Mouse (Mus musculus) cerebellum, adult 9-11 months (tissue): Measurements from ENCODE around the gene Olfr1351.
"Not testable (repeated sequence)": the region's sequence is repeated elsewhere in the genome, so short reads cannot be mapped to it uniquely, and the experiment has no call there.

Experiments used
- DNase-seq: peaks from one replicate; pipeline ENCODE4 v3.0.0; 2022

Gene Olfr1351

DNA sequence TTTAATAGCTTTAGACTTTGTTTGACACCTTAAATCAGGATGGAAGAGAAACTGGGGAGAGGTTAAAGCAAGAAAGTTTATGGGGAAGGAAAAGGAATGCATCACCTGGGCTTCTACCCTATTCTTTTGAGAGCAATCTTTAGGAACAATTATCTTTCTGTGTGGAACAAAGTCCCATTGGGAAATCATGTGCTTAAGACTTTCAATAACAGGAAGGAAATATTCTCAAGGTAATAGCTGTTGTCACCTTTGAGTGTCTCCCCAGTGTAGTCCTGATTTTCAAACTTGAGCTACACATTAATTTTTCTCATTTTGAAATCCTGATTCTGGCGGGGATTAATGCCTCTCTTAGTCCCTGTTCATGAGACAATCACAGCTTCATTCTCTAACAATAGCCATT is at the start of gene Olfr1351:
TSS of gene Olfr1351 (plus strand) at position 301 of the 400 bp plus-strand sequence.
- no peak for DNase-seq

DNA sequence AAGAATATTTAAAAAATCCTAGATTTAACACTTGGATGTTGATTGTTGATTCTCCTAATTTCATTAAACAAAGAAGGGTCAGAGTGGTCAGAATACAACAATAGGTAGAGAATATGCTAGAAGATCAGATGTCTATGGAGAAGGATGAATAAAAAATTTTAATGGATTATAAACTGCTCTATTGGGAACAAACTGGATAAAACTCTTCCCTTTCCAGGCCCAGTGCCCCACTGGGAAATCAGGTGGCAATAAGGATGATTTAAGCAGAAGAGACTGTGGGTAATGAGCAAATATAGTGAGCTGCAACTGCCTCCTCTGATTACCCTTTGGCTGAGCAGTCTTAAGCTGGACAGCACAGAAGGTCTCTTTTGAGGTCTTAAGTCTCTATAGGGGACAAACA is 49.3 kb upstream of the Olfr1351 start, which contains the start of gene Olfr1353:
TSS of gene Olfr1353 (plus strand) at position 301 of the 400 bp plus-strand sequence.
- not testable (repeated sequence) for DNase-seq

DNA sequence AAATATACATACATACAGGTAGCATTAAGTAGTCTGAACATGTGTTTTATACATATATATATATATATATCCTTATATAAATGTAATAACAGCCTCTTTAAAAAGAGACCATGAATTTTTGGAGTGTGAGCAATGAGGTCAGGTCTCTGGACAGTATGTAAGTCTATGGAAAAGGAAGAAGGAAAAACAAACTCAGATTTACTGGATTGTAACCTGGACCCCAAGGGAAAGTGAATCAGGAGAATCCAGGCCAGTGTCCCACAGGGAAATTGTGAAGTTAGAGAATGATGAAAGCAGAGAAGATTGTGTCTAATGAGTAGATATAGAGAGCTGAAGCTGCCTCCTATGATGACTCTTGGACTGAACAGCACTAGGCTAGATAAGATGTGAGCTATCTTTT is 31.5 kb upstream of the Olfr1351 start, which contains the start of gene Olfr1352:
TSS of gene Olfr1352 (plus strand) at position 301 of the 400 bp plus-strand sequence.
- no peak for DNase-seq

DNA sequence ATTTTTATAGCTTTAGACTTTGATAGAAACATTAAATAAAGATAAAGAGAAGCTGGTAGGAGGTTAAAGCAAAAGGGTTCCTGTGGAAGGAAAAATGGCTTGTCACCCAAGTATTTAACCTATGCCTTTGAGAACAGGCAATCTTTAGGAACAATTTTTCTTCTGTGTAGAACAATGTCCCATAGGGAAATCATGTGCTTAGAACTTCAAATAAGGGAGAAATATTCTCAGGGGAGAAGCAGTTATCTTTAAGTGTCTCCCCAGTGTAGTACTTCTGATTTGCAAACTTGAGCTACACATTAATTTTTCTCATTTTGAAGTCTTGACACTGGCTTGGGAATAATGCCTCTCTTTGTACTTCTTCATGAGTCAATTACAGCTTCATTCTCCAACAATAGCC is 16.2 kb downstream of the Olfr1351 start, which contains the start of gene Olfr57:
TSS of gene Olfr57 (plus strand) at position 301 of the 400 bp plus-strand sequence.
- DNase-seq = no peak

DNA sequence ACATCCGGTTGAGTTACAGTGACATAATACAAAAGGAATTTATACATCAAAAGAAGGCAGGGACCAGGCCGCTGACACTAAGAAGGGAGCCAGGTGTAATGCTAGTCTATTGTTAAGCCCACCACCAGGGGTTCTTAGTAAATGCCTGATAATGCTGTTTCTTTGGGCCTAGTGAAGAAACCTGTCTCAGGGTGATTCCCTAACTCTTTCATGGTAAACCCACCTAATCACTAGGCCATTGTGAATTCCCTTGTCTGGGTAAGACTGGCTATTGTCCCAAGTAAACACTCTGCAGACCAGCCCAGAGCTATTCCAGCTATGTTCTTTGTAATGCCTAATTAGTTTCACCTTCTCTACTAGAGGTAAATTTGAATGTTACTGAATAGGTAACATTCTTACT is 30.2 kb downstream of the Olfr1351 start:
- not testable (repeated sequence) for DNase-seq

DNA sequence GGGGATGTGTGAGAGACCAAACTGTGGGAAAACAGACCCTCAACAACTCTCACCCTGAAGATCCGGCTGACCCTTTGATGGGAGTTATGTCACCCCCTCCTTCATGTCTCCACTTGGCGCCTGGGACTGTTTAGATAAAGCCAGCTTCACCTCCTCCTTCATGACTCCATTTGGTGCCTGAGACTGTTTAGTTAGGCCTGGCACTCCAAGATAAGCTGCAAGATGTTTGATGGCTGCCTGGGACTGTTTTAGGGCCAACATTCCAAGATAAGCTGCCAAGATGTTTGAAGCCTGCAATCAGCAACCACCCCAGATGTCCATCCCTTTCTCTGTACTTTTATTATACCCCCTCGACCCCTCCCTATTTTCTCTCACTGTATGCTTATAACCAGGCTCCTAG is 45.1 kb downstream of the Olfr1351 start:
- not testable (repeated sequence) for DNase-seq
